Mouse (Mus musculus) MEL (cell line): Measurements from ENCODE around the gene Myl4. TPM values are rescaled to one million over a fixed set of nuclear protein-coding genes. Genes with fewer than 3 reads are reported as not detected.

Experiments used
- DNase-seq: peaks from one replicate; pipeline ENCODE4 v3.0.0; 2011; ENCODE audit warnings: low read depth, low spot score
- H3K27ac ChIP-seq: 2 replicates; pipeline ENCODE4 v1.5.1; 2012; ENCODE audit warnings: low read depth, mild to moderate bottlenecking, control low read depth, low read length, moderate library complexity; ENCODE audit not compliant: control insufficient read depth
- H3K27me3 ChIP-seq, 2 experiments: fragments of 150-350 bp in 1 of 2; sonication (generic) in 1 of 2; 2 replicates each; pipeline ENCODE4 v1.6.1; 2012; ENCODE audit warnings: low read length in 2 of 2, mild to moderate bottlenecking in 2 of 2, improper control_type of control experiment in 1 of 2, moderate library complexity in 1 of 2; ENCODE audit not compliant: insufficient read depth in 2 of 2, control insufficient read depth in 1 of 2
- H3K36me3 ChIP-seq, 2 experiments: 2 replicates each; pipeline ENCODE4 v1.6.1; 2012 to 2014; ENCODE audit warnings: low read length in 2 of 2, improper control_type of control experiment in 1 of 2, inconsistent platforms in 1 of 2, mild to moderate bottlenecking in 1 of 2; ENCODE audit not compliant: insufficient read depth in 2 of 2, control insufficient read depth in 1 of 2
- H3K4me1 ChIP-seq, 2 experiments: fragments of 150-350 bp in 1 of 2; sonication (generic) in 1 of 2; 2 replicates each; pipeline ENCODE4 v1.6.1; 2012; ENCODE audit warnings: low read length in 2 of 2, improper control_type of control experiment in 1 of 2, mild to moderate bottlenecking in 1 of 2; ENCODE audit not compliant: insufficient read depth in 2 of 2, control insufficient read depth in 1 of 2
- H3K4me3 ChIP-seq, 2 experiments: fragments of 150-350 bp in 1 of 2; sonication (generic) in 1 of 2; 2 replicates each; pipeline ENCODE4 v1.5.1; 2012; ENCODE audit warnings: low read depth in 2 of 2, low read length in 2 of 2, mild to moderate bottlenecking in 2 of 2, moderate library complexity in 2 of 2, control low read depth in 1 of 2, improper control_type of control experiment in 1 of 2; ENCODE audit not compliant: control insufficient read depth in 1 of 2, insufficient read depth in 1 of 2
- H3K79me2 ChIP-seq: 2 replicates; pipeline ENCODE4 v1.6.1; 2012; ENCODE audit warnings: mild to moderate bottlenecking, low read length, moderate library complexity; ENCODE audit not compliant: control insufficient read depth, poor library complexity, insufficient read depth
- H3K9ac ChIP-seq: 2 replicates; pipeline ENCODE4 v1.6.1; 2012; ENCODE audit warnings: low read depth, mild to moderate bottlenecking, control low read depth, low read length, moderate library complexity; ENCODE audit not compliant: control insufficient read depth, poor library complexity, severe bottlenecking
- H3K9me3 ChIP-seq: fragments of 150-350 bp; sonication (generic); replicated peaks from 2 replicates; pipeline ENCODE4 v1.6.1; 2012; ENCODE audit warnings: mild to moderate bottlenecking, low read length, improper control_type of control experiment, moderate library complexity; ENCODE audit not compliant: insufficient read depth
- BHLHE40 ChIP-seq: IDR thresholded peaks from 2 replicates; pipeline ENCODE4 v1.6.1; 2012; ENCODE audit warnings: low read depth, mild to moderate bottlenecking, inconsistent platforms, low read length, improper control_type of control experiment, borderline replicate concordance
- CHD1 ChIP-seq: IDR thresholded peaks from 2 replicates; pipeline ENCODE4 v1.6.1; 2012; ENCODE audit warnings: low read depth, mild to moderate bottlenecking, inconsistent platforms, low read length, improper control_type of control experiment
- CHD2 ChIP-seq: IDR thresholded peaks from 2 replicates; pipeline ENCODE4 v1.6.1; 2011; ENCODE audit warnings: low read length, improper control_type of control experiment
- E2F4 ChIP-seq: IDR thresholded peaks from 2 replicates; pipeline ENCODE4 v1.6.1; 2011; ENCODE audit warnings: low read depth, low read length, improper control_type of control experiment, borderline replicate concordance
- ELF1 ChIP-seq: IDR thresholded peaks from 2 replicates; pipeline ENCODE4 v1.6.1; 2014; ENCODE audit warnings: low read depth, mild to moderate bottlenecking, inconsistent platforms, low read length, improper control_type of control experiment, moderate library complexity
- EP300 ChIP-seq, 2 experiments: IDR thresholded peaks; 2 replicates each; pipeline ENCODE4 v1.6.1; 2011; ENCODE audit warnings: improper control_type of control experiment in 2 of 2, low read length in 2 of 2, low read depth in 1 of 2, mild to moderate bottlenecking in 1 of 2
- GABPA ChIP-seq: IDR thresholded peaks from 2 replicates; pipeline ENCODE4 v1.6.1; 2012; ENCODE audit warnings: low read depth, mild to moderate bottlenecking, inconsistent platforms, low read length, improper control_type of control experiment, moderate library complexity
- GATA1 ChIP-seq: IDR thresholded peaks from 2 replicates; pipeline ENCODE4 v1.6.1; 2011; ENCODE audit warnings: low read depth, low read length, improper control_type of control experiment
- KAT2A ChIP-seq: conservative IDR thresholded peaks from 2 replicates; pipeline ENCODE4 v1.6.1; 2012; ENCODE audit warnings: low read depth, low read length, improper control_type of control experiment, inconsistent platforms
- MAFK ChIP-seq: IDR thresholded peaks from 2 replicates; pipeline ENCODE4 v1.6.1; 2011; ENCODE audit warnings: low read depth, mild to moderate bottlenecking, low read length, improper control_type of control experiment, borderline replicate concordance
- MAX ChIP-seq: IDR thresholded peaks from 2 replicates; pipeline ENCODE4 v1.6.1; 2011; ENCODE audit warnings: low read length, improper control_type of control experiment
- MAZ ChIP-seq: IDR thresholded peaks from 2 replicates; pipeline ENCODE4 v1.6.1; 2012; ENCODE audit warnings: low read depth, mild to moderate bottlenecking, inconsistent platforms, low read length, improper control_type of control experiment
- MEF2A ChIP-seq: IDR thresholded peaks from 2 replicates; pipeline ENCODE4 v1.6.1; 2014; ENCODE audit warnings: low read depth, mild to moderate bottlenecking, inconsistent platforms, low read length, improper control_type of control experiment; ENCODE audit not compliant: poor library complexity, insufficient replicate concordance, severe bottlenecking; ENCODE audit errors: extremely low read depth
- MXI1 ChIP-seq: IDR thresholded peaks from 2 replicates; pipeline ENCODE4 v1.6.1; 2011; ENCODE audit warnings: mild to moderate bottlenecking, low read depth, low read length, improper control_type of control experiment
- NELFE ChIP-seq: IDR thresholded peaks from 2 replicates; pipeline ENCODE4 v1.6.1; 2011; ENCODE audit warnings: low read depth, low read length, improper control_type of control experiment
- POLR2A ChIP-seq, 2 experiments: IDR thresholded peaks; 2 replicates each; pipeline ENCODE4 v1.6.1; 2011 to 2012; ENCODE audit warnings: low read length in 2 of 2, mild to moderate bottlenecking in 2 of 2, control low read depth in 1 of 2, improper control_type of control experiment in 1 of 2, low read depth in 1 of 2, moderate library complexity in 1 of 2; ENCODE audit not compliant: control insufficient read depth in 1 of 2, insufficient read depth in 1 of 2, poor library complexity in 1 of 2
- RAD21 ChIP-seq: IDR thresholded peaks from 2 replicates; pipeline ENCODE4 v1.6.1; 2011; ENCODE audit warnings: mild to moderate bottlenecking, low read depth, low read length, improper control_type of control experiment
- SIN3A ChIP-seq: IDR thresholded peaks from 2 replicates; pipeline ENCODE4 v1.6.1; 2012; ENCODE audit warnings: low read length, improper control_type of control experiment, inconsistent platforms
- SMC3 ChIP-seq: IDR thresholded peaks from 2 replicates; pipeline ENCODE4 v1.6.1; 2011; ENCODE audit warnings: low read depth, low read length, improper control_type of control experiment
- TAL1 ChIP-seq: IDR thresholded peaks from 2 replicates; pipeline ENCODE4 v1.6.1; 2012; ENCODE audit warnings: mild to moderate bottlenecking, inconsistent platforms, low read length, moderate library complexity, mixed read lengths
- TBP ChIP-seq: IDR thresholded peaks from 2 replicates; pipeline ENCODE4 v1.8.0; 2011; ENCODE audit warnings: low read depth, low read length, improper control_type of control experiment
- TCF12 ChIP-seq: IDR thresholded peaks from 2 replicates; pipeline ENCODE4 v1.6.1; 2014; ENCODE audit warnings: low read depth, mild to moderate bottlenecking, inconsistent platforms, low read length, improper control_type of control experiment, moderate library complexity
- UBTF ChIP-seq: IDR thresholded peaks from 2 replicates; pipeline ENCODE4 v1.6.1; 2012; ENCODE audit warnings: low read depth, mild to moderate bottlenecking, inconsistent platforms, low read length, improper control_type of control experiment, moderate library complexity, borderline replicate concordance; ENCODE audit not compliant: insufficient read depth
- USF2 ChIP-seq, 2 experiments: IDR thresholded peaks; 2 replicates each; pipeline ENCODE4 v1.6.1; 2011 to 2012; ENCODE audit warnings: improper control_type of control experiment in 2 of 2, low read length in 2 of 2, borderline replicate concordance in 1 of 2, inconsistent platforms in 1 of 2, low read depth in 1 of 2, mild to moderate bottlenecking in 1 of 2; ENCODE audit not compliant: insufficient read depth in 1 of 2
- ZC3H11A ChIP-seq: IDR thresholded peaks from 2 replicates; pipeline ENCODE4 v1.6.1; 2012; ENCODE audit warnings: low read depth, mild to moderate bottlenecking, inconsistent platforms, low read length, improper control_type of control experiment
- ZKSCAN1 ChIP-seq: IDR thresholded peaks from 2 replicates; pipeline ENCODE4 v1.6.1; 2012; ENCODE audit warnings: low read depth, mild to moderate bottlenecking, inconsistent platforms, low read length, improper control_type of control experiment, moderate library complexity
- polyA plus RNA-seq, 2 experiments: library from polyadenylated mRNA; stranded (reverse) in 1 of 2; unstranded in 1 of 2; fragments of >175 nt in 1 of 2; fragments of >200 nt in 1 of 2; gene quantifications; 2 replicates each; pipeline versions ENCODE4 v1.2.1 to v1.2.4; 2012; ENCODE audit warnings: low replicate concordance in 2 of 2, low read depth in 1 of 2; ENCODE audit not compliant: insufficient read length in 2 of 2, insufficient read depth in 1 of 2, missing spikeins in 1 of 2
- total RNA-seq: library from RNA; depleted of rRNA; stranded (reverse); fragments of 300-350 nt; gene quantifications from 2 replicates; pipeline ENCODE4 v1.2.3, GENCODE M21; 2012

Gene Myl4
- total and polyA plus RNA-seq, 3 experiments: 0.29 to 1.3 TPM; not detected in 1

- DNase-seq: no peak
- peaks cover 0 to 32% of the 10 kb centered on the region in 2 experiments; a peak in 2 of 4 replicates for H3K4me1 ChIP-seq
- H3K27ac ChIP-seq: no peak overlapping the region
- TF ChIP-seq TCF12 (no peak), USF2 (IDR thresholded peaks at IDR 0.05; ENCODE audit: borderline replicate concordance in 1 of 2, insufficient read depth in 1 of 2, low read depth in 1 of 2, low read length in 2 of 2) (no peak), ELF1 (no peak), MEF2A (no peak), RAD21 (no peak), MXI1 (no peak), UBTF (no peak), GATA1 (no peak), ZC3H11A (no peak), TBP (no peak), GABPA (no peak), NELFE (no peak), ZKSCAN1 (no peak), TAL1 (no peak), SMC3 (no peak), SIN3A (no peak)
- H3K79me2 ChIP-seq: no peaks in the 10 kb centered on the region
- no peak overlapping the region for H3K9ac ChIP-seq
- no peaks in the 10 kb centered on the region for H3K9me3 ChIP-seq
- H3K27me3 ChIP-seq: no peaks in the 10 kb centered on the region
- peaks cover 0 to 13% of the 10 kb centered on the region in 2 experiments; a peak in 2 of 4 replicates for H3K36me3 ChIP-seq
- no peak overlapping the region for H3K4me3 ChIP-seq
Measured at GRCm38 (mm10) chr11:104627616-104628301, 77.3 kb downstream of the Myl4 start.

- no peak overlapping the region for H3K9ac ChIP-seq
- H3K36me3 ChIP-seq: peaks cover 0 to 10% of the 10 kb centered on the region in 2 experiments; a peak in 2 of 4 replicates
- TF ChIP-seq UBTF (no peak), SIN3A (no peak), POLR2A (IDR thresholded peaks at IDR 0.05; ENCODE audit: control insufficient read depth in 1 of 2, insufficient read depth in 1 of 2, low read depth in 1 of 2, low read length in 2 of 2, poor library complexity in 1 of 2) (no peak), MEF2A (no peak), GATA1 (no peak), KAT2A (no peak), MAFK (no peak), E2F4 (no peak), MAX (no peak), CHD2 (no peak), EP300 (IDR thresholded peaks at IDR 0.05; ENCODE audit: low read depth in 1 of 2, low read length in 2 of 2) (no peak), MAZ (no peak), BHLHE40 (no peak), CHD1 (no peak)
- peaks cover 0 to 26% of the 10 kb centered on the region in 2 experiments; a peak in 2 of 4 replicates for H3K4me1 ChIP-seq
- H3K9me3 ChIP-seq: no peaks in the 10 kb centered on the region
- H3K4me3 ChIP-seq: no peak overlapping the region
- no peaks in the 10 kb centered on the region for H3K79me2 ChIP-seq
- no peaks in the 10 kb centered on the region for H3K27me3 ChIP-seq
- H3K27ac ChIP-seq: no peak overlapping the region
- no peak for DNase-seq
Measured at GRCm38 (mm10) chr11:104628566-104628965, 78.1 kb downstream of the Myl4 start.
